Mouse (Mus musculus): Measurements from ENCODE around the gene Otog. TPM values are rescaled to one million over a fixed set of nuclear protein-coding genes. Genes with fewer than 3 reads are reported as not detected.

Otog gene
- polyA plus RNA-seq, 1 experiment from 2014 or later = 0.07 TPM

DNA sequence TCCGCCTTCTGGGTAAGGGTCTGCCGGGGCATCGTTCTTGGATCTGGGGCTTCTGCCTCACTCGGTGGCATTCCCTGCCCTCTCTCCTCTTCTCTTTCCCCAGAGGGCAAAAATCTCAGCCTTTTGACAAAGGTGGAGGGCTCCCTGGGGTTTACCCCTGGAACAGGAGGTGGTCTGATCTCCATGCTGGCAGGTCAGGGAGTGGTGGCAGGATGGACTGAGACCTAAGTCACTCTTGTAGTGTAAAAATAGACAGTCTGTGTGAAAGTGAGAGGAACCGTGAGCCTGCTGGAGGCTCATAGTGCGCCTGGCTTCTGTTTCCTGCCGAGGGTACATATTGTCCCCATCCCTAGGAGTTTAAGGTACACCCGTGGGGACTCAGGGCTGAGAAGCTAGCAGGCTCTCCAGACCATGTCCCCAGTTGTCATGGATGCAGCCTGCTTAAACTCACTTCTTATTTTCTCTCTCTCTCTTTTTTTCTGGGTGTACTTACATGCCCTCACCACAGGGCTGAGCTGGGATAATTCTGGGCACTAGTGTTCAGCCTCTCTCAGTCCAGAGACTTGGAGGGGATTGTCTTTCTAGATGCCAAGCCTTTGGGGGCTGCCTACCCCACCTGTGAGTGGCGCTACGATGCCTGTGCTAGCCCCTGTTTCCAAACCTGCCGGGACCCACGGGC lies 44.5 kb downstream of the Otog start:
- Histone ChIP-seq H3K4me1 (no peaks in the 10 kb centered on the region; the same call in 1 of the 2 replicates), H3K4me3 (no peak overlapping the region), H3K27me3 (ENCODE audit: poor library complexity, severe bottlenecking) (peaks cover 27% of the 10 kb centered on the region), H3K36me3 (replicated peaks) (no peaks in the 10 kb centered on the region), H3K27ac (no peak overlapping the region), H3K9me3 (no peaks in the 10 kb centered on the region)
- DNase-seq (ENCODE audit: extremely low spot score, low spot score) = no peak
- WGBS = 86% methylated on average over 12 of the region's 12 CpGs

DNA sequence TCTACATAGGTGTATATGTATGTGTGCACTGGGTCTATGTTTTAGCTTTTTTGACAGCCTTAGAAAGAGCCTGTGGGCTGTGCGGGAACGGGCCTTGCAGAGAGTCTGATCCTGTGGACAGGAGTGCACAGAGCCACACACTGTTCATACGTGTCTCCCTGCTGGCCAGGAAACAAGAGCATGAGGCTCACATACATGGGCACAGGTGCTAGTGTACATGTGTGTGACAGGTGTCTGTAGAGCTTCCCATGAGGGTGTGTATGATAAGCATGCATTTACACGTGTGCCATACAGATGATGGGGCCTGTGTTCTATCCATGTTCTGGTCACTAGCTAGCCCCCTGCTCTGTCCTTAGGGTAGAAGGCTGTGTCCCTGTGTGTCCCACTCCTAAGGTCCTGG lies 45.6 kb downstream of the Otog start:
- WGBS = 90% methylated on average over 4 of the region's 4 CpGs
- DNase-seq (ENCODE audit: extremely low spot score, low spot score) = no peak
- H3K27me3 ChIP-seq (ENCODE audit: poor library complexity, severe bottlenecking) = peaks cover 34% of the 10 kb centered on the region

DNA sequence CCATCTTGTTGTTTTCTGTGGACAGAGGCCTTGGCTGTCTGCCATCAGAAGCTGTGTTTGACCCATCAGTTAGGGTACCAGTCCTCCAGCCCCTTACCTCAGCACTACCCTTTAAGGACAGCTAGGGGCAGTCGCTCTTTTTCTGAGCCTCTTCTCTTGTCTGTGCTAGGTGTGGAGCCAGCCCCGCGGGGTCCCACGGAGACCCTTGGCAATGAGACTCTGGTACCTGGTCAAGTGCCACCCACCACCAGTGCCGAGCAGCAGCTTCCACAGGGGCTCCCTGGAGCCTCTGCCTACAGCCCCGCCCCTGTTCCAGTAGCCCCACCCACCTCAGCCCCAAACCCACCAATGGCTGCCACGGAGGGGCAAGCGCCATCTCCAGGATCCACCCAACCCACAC lies 46.3 kb downstream of the Otog start:
- WGBS = 23% methylated on average over 8 of the region's 8 CpGs
- no peaks in the 10 kb centered on the region for H3K9me3 ChIP-seq
- peaks cover 34% of the 10 kb centered on the region for H3K27me3 ChIP-seq (ENCODE audit: poor library complexity, severe bottlenecking)
- no peaks in the 10 kb centered on the region; the same call in 1 of the 2 replicates for H3K4me1 ChIP-seq
- no peak for DNase-seq (ENCODE audit: extremely low spot score, low spot score)
- H3K4me3 ChIP-seq = no peak overlapping the region
- no peak overlapping the region for H3K27ac ChIP-seq
- no peaks in the 10 kb centered on the region for H3K36me3 ChIP-seq (replicated peaks)

More for the DNA sequence above, 45.6 kb downstream of the Otog start:
- no peak overlapping the region for H3K4me3 ChIP-seq
- H3K4me1 ChIP-seq = no peaks in the 10 kb centered on the region; the same call in 1 of the 2 replicates
- H3K27ac ChIP-seq = no peak overlapping the region
- H3K36me3 ChIP-seq (replicated peaks) = no peaks in the 10 kb centered on the region
- no peaks in the 10 kb centered on the region for H3K9me3 ChIP-seq

DNA sequence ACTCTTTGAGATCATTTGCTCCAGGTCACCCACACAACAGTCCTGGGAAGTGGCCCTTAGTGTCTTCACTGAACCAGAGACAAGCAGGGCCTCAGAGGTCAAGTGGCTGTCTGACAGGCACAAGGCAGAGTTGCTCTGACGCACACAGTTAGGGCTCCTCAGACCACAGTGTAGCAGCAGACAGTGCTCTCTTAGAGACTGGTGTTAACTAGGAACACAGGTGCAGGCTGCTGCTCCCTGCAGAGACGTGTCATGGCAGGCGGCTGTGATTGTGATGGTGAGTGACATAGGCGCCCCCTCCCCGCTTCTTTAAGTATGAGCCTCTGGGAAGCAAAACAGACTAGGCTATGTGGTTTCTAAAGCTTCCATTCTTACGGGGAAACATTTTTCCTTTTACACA lies 55.5 kb downstream of the Otog start:
- Histone ChIP-seq H3K4me1 (peaks cover 14% of the 10 kb centered on the region), H3K27me3 (ENCODE audit: poor library complexity, severe bottlenecking) (peaks cover 23% of the 10 kb centered on the region), H3K4me3 (no peak overlapping the region), H3K9me3 (no peaks in the 10 kb centered on the region), H3K36me3 (replicated peaks) (no peaks in the 10 kb centered on the region), H3K27ac (no peak overlapping the region)
- WGBS = 33% methylated on average over 6 of the region's 6 CpGs
- no peak for DNase-seq (ENCODE audit: extremely low spot score, low spot score)

DNA sequence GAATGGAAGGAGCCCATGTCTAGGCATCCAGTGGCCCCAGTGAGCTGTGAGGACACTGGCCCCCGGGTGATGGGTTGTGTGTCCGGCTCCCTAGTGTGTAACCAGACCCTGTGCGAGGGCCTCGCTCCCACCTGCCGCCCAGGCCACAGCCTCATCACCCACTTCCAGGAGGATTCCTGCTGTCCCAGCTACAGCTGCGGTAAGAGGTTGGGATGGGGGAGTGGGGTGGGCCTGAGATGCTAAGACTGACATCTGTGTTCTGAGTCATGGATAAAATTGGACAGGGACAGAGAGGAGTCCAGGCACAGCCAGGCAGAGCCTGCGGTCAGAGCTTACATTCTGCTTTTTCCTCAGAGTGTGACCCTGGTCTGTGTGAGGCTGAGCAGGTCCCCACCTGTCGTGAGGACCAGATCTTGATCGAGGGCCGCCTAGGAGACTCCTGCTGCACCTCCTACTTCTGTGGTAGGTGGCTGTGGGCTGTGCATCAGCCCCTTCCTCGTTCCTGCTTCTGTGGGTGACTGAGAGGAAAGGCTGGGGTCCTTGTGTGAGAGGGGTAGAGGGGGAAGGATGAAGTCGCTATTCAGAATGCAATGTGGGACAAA lies 60.3 kb downstream of the Otog start:
- Histone ChIP-seq H3K9me3 (no peaks in the 10 kb centered on the region), H3K27me3 (ENCODE audit: poor library complexity, severe bottlenecking) (peaks cover 23% of the 10 kb centered on the region), H3K4me3 (no peak overlapping the region), H3K27ac (no peak overlapping the region), H3K36me3 (replicated peaks) (no peaks in the 10 kb centered on the region), H3K4me1 (peaks cover 11% of the 10 kb centered on the region)
- 90% methylated on average over 12 of the region's 12 CpGs for WGBS
- DNase-seq (ENCODE audit: extremely low spot score, low spot score) = no peak

DNA sequence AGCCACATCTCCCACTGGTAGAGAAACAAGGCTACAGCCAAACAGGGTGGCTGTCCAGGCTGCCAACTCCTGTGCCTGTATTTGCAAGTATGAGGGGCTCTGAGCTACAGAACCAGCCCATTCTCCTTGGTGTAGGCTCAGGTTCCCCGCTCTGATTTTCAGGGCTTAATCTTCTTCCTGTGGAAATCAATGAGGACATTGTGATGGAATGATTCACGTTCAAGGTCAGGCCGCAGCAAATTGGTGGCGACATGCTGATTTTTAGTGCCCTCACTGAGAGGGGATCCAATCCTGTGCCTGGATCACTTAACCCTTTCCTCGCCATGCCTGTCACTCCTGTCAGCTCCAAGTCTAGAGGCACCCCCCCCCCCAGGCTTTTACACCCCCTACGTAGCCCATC lies 72.7 kb downstream of the Otog start:
- no peaks in the 10 kb centered on the region for H3K9me3 ChIP-seq
- WGBS = 48% methylated on average over 6 of the region's 6 CpGs
- no peaks in the 10 kb centered on the region for H3K36me3 ChIP-seq (replicated peaks)
- DNase-seq (ENCODE audit: extremely low spot score, low spot score) = no peak
- H3K4me3 ChIP-seq = no peak overlapping the region
- H3K27me3 ChIP-seq (ENCODE audit: poor library complexity, severe bottlenecking) = no peaks in the 10 kb centered on the region
- no peak overlapping the region for H3K27ac ChIP-seq
- H3K4me1 ChIP-seq = peaks cover 19% of the 10 kb centered on the region

DNA sequence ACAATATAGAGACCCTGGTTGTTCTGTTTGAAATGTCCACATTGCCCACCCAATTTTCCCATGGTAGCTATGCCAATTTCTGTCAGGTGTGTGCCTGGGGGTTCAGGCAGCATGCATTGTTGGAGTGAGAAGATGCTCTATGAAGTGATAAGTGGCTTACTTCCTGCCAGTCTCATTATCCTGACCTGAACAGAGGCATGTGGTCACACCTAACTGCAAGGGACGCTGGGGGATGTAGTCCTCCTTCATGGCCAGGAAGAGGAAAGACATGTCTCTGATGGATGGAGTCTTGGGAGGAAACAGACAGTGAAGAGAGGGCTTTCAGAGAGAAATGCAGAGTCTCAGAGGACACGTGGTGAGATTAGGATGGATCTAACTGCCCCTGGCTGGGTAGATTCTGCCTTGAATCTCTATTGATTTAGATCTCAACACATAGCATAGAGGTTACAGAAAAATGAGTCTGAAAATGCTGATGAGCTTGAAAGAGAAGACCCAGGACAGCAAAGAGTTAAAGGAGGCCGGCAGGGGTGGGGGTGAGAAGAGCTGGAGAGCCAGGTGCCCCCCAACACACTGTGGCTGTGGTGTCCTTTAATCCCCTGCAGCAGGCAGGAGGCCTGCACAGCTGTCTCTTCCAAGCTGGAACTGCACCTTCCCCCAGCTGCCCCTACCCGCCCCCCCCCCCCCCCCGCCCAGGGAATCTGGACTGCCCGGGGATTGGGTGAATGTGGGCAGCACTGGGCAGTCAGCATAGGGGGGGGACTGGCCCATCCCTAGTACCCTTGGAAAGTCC lies 73.6 kb downstream of the Otog start:
- 28% methylated on average over 3 of the region's 6 CpGs for WGBS
- Histone ChIP-seq H3K36me3 (replicated peaks) (no peaks in the 10 kb centered on the region), H3K27ac (no peak overlapping the region), H3K27me3 (ENCODE audit: poor library complexity, severe bottlenecking) (no peaks in the 10 kb centered on the region), H3K4me1 (peaks cover 19% of the 10 kb centered on the region), H3K4me3 (no peak overlapping the region), H3K9me3 (no peaks in the 10 kb centered on the region)
- no peak for DNase-seq (ENCODE audit: extremely low spot score, low spot score)

DNA sequence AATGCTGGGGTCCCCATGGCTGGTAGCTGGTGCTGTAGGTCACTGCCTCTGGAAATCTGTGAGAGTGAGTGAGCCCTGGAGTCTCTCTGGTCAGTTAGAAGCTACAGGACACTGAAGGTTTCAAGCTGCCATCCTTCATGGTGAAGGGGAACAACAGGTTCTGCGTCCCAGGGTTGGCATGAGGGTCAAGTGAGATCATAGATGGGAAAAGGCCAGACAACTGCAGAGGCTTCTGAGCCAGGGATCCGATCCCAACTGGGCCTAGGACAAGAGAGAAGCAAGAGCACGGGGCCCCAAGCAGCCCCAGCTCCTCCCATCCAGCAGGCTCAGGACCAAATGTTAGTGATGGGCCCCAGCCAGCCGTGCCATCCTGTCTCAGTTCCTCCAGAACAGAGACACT lies 74.9 kb downstream of the Otog start:
- H3K4me3 ChIP-seq = no peak overlapping the region
- no peak overlapping the region for H3K27ac ChIP-seq
- DNase-seq (ENCODE audit: extremely low spot score, low spot score) = no peak
- no peaks in the 10 kb centered on the region for H3K27me3 ChIP-seq (ENCODE audit: poor library complexity, severe bottlenecking)
- H3K36me3 ChIP-seq (replicated peaks) = no peaks in the 10 kb centered on the region
- H3K4me1 ChIP-seq = peaks cover 19% of the 10 kb centered on the region
- 80% methylated on average over 4 of the region's 4 CpGs for WGBS
- H3K9me3 ChIP-seq = no peaks in the 10 kb centered on the region

DNA sequence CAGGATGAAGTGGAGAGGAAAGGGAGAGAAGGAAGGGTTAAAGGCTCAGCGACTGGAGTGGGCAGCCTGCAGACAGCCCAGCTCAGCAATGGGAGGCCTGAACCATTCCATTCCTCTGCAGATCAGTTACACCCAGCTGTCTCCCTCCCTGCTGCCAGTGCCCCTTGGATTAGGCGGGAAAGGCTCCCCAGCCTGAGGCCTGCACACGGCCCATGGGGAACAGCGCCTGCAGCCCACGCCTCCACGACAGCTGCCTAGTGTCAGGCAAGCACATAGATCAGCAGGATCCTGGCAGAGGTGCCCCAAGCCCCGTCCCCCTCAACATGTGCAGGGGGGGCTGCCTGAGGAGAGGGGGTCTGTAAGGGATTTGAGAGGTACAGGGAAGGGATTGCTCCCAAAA lies 76.2 kb downstream of the Otog start:
- no peak overlapping the region for H3K27ac ChIP-seq
- H3K4me3 ChIP-seq = no peak overlapping the region
- H3K27me3 ChIP-seq (ENCODE audit: poor library complexity, severe bottlenecking) = no peaks in the 10 kb centered on the region
- no peak for DNase-seq (ENCODE audit: extremely low spot score, low spot score)
- no peaks in the 10 kb centered on the region for H3K9me3 ChIP-seq
- H3K4me1 ChIP-seq = peaks cover 19% of the 10 kb centered on the region
- WGBS = 31% methylated on average over 7 of the region's 7 CpGs
- no peaks in the 10 kb centered on the region for H3K36me3 ChIP-seq (replicated peaks)

DNA sequence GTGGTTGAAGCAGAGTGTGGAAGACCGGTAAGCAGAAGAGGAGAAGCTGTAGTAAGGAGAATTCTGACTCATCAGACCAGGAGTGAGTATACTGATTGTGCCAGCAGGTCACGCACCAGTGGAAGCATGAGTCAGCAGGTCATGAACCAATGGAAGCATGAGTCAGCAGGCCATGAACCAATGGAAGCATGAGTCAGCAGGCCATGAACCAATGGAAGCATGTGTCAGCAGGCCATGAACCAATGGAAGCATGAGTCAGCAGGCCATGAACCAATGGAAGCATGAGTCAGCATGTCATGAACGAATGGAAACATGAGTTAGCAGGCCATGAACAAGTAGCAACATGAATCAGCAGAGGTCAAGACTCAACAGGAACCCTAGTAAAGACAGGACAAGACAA lies 80.5 kb downstream of the Otog start:
- H3K27me3 ChIP-seq (ENCODE audit: poor library complexity, severe bottlenecking) = no peaks in the 10 kb centered on the region
- no peak overlapping the region for H3K4me3 ChIP-seq
- 86% methylated on average over 3 of the region's 3 CpGs for WGBS
- H3K9me3 ChIP-seq = no peaks in the 10 kb centered on the region
- no peaks in the 10 kb centered on the region for H3K36me3 ChIP-seq (replicated peaks)
- no peak overlapping the region for H3K27ac ChIP-seq
- H3K4me1 ChIP-seq = peaks cover 6% of the 10 kb centered on the region; the same call in 1 of the 2 replicates
- no peak for DNase-seq (ENCODE audit: extremely low spot score, low spot score)

DNA sequence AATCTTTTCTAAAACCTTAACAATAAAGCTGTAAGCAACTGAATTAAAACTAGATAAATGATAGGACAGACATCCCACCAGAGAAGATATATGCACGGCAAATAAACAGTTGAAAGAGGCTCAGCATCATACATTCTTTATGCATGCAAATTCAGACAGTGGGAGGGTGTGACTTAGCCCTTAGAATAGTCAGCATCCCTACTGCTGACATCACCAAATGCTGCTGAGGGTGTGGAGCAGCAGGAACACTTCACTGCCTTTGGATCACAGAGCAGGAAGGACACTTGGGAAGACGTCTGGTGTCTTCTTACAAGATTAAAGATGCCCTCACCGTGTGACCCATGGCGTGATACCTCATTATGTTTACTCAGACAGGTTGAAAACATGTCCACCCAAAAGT lies 87.1 kb downstream of the Otog start:
- Histone ChIP-seq H3K4me1 (no peaks in the 10 kb centered on the region), H3K27me3 (ENCODE audit: poor library complexity, severe bottlenecking) (no peaks in the 10 kb centered on the region), H3K9me3 (no peaks in the 10 kb centered on the region), H3K36me3 (replicated peaks) (no peaks in the 10 kb centered on the region), H3K4me3 (no peak overlapping the region), H3K27ac (no peak overlapping the region)
- no peak for DNase-seq (ENCODE audit: extremely low spot score, low spot score)
- 79% methylated on average over 4 of the region's 4 CpGs for WGBS

DNA sequence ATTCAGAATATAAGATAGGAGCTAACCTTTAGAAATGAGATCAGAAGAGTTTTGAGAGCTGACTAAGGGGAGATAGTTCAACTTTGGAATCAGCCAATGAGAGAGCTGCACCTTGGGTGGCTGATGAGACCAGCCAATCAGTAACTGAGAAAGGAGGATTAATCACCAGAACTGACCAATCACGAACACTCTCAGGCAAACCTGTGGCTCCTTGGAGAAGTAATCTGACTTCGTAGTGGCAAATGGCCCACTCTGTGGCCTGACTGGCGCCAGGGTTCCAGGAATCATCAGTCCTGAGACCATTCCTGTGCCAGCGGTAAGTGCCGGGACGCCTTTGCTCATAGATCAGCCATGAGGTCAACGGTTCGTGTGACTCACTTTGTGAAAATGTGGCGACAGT lies 96.6 kb downstream of the Otog start:
- no peak for DNase-seq (ENCODE audit: extremely low spot score, low spot score)
- Histone ChIP-seq H3K4me1 (peaks cover 7% of the 10 kb centered on the region), H3K4me3 (no peak overlapping the region), H3K27me3 (ENCODE audit: poor library complexity, severe bottlenecking) (no peaks in the 10 kb centered on the region), H3K36me3 (replicated peaks) (no peaks in the 10 kb centered on the region), H3K27ac (no peak overlapping the region), H3K9me3 (no peaks in the 10 kb centered on the region; the same call in 1 of the 2 replicates)
- 93% methylated on average over 9 of the region's 9 CpGs for WGBS

DNA sequence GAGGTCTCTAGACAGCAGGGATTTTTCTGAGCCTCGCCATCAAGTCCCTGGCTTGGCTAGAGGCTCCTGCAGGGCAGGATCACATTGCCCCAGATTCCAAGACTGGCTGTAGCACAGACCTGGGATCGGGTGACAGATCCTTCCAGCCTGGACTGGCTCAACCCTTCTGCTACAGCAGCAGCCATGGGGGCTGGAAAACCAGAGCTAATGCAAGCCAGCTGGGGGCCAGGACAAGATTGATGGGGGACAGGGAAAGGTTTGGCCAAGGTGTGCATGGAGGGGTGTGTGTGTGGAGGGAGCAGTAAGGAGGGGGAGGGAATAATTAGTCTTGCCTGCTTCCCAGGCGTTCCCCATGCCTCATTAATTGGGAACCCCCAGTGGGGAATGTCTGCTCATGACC lies 99.0 kb downstream of the Otog start:
- H3K27ac ChIP-seq = no peak overlapping the region
- H3K27me3 ChIP-seq (ENCODE audit: poor library complexity, severe bottlenecking) = no peaks in the 10 kb centered on the region
- no peak overlapping the region for H3K4me3 ChIP-seq
- no peaks in the 10 kb centered on the region for H3K36me3 ChIP-seq (replicated peaks)
- peaks cover 7% of the 10 kb centered on the region for H3K4me1 ChIP-seq
- WGBS = 38% methylated on average over 3 of the region's 3 CpGs
- no peaks in the 10 kb centered on the region; the same call in 1 of the 2 replicates for H3K9me3 ChIP-seq
- no peak for DNase-seq (ENCODE audit: extremely low spot score, low spot score)
